Mouse (Mus musculus) kidney, embryonic 16.5 days (tissue): ENCODE measurements around the gene Aven. TPM values are rescaled to one million over a fixed set of nuclear protein-coding genes. Genes with fewer than 3 reads are reported as not detected.

Experiments used
- ATAC-seq: fragments of 200-750 bp; cut with Nextera tagmentation; 2 replicates; pipeline ENCODE4 v1.8.0; 2017; ENCODE audit warnings: moderate TSS enrichment; ENCODE audit not compliant: low FRiP score, low TSS enrichment
- H3K27ac ChIP-seq: fragments of 300-500 bp; sonication (generic); 2 replicates; pipeline ENCODE4 v1.5.1; 2014; ENCODE audit warnings: low read length
- H3K27me3 ChIP-seq: fragments of 300-500 bp; sonication (generic); 2 replicates; pipeline ENCODE4 v1.6.1; 2014; ENCODE audit warnings: low read length, control low read depth, mixed read lengths; ENCODE audit not compliant: insufficient read depth
- H3K36me3 ChIP-seq: fragments of 300-500 bp; sonication (generic); 2 replicates; pipeline ENCODE4 v1.6.1; 2014; ENCODE audit warnings: low read length, control low read depth, mixed read lengths; ENCODE audit not compliant: insufficient read depth
- H3K4me1 ChIP-seq: fragments of 300-500 bp; sonication (generic); 2 replicates; pipeline ENCODE4 v1.6.1; 2014; ENCODE audit warnings: low read length, control low read depth, mixed read lengths; ENCODE audit not compliant: insufficient read depth
- H3K4me2 ChIP-seq: fragments of 300-500 bp; sonication (generic); replicated peaks from 2 replicates; pipeline ENCODE4 v1.6.1; 2014; ENCODE audit warnings: low read depth, low read length
- H3K4me3 ChIP-seq: fragments of 300-500 bp; sonication (generic); 2 replicates; pipeline ENCODE4 v1.5.1; 2014; ENCODE audit warnings: mild to moderate bottlenecking, low read length
- H3K9ac ChIP-seq: fragments of 300-500 bp; sonication (generic); replicated peaks from 2 replicates; pipeline ENCODE4 v1.6.1; 2014; ENCODE audit warnings: low read length
- H3K9me3 ChIP-seq: fragments of 300-500 bp; sonication (generic); 2 replicates; pipeline ENCODE4 v1.6.1; 2016; ENCODE audit warnings: low read length, control low read depth
- WGBS: fragments of 180-500 bp; shearing (Covaris S2); extraction: QIAGEN DNeasy Blood & Tissue Kit; methylation state at CpG from one replicate; pipeline ENCODE4 v1.1.7; 2014; 5-methylcytosine and 5-hydroxymethylcytosine counted together
- polyA plus RNA-seq: library from polyadenylated mRNA; unstranded; fragments of >200 nt; fragmentation: Nextera tagmentation; extraction: Ambion mirVana; gene quantifications from 2 replicates; pipeline ENCODE4 v1.2.1, GENCODE M21; 2015

Aven gene
- polyA plus RNA-seq, 1 experiment from 2014 or later: 7.3 TPM

DNA sequence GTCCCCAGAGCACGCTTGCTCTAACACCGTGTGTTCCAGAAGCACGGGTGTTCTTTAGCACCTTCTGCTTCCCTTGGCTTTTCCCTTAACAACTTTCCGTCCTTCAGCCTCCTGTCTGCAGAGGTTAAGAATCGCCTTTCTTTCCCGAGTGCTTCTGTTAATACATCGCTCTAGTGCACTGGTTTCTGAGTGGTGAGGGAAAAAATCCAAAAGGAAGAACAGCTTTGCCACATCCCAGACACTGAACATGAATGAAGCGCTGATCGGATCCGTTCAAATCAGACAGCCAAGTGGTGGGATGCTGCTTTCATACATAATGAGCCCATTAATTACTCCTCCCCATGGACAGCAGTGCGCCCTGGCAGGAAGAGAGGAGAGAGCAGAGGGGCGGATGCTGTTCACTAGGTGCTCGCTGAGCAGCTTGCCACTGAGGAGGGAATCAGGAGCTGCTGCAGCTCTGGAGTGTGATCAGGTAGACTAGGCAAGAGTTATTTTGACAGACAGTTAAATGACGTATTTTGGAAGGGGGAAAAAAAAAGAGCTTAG, 42.0 kb downstream of the Aven start:
- no peak overlapping the region for H3K27ac ChIP-seq
- no peaks in the 10 kb centered on the region for H3K36me3 ChIP-seq
- 0 out of 2 replicates have a peak, but pooled peaks have one; percentile 39 for ATAC-seq
- no peak overlapping the region for H3K4me3 ChIP-seq
- WGBS: 44% methylated on average over 14 of the region's 14 CpGs
- H3K4me2 ChIP-seq: no peak overlapping the region
- H3K27me3 ChIP-seq: no peaks in the 10 kb centered on the region
- H3K9me3 ChIP-seq: no peaks in the 10 kb centered on the region
- peaks cover 3% of the 10 kb centered on the region; the same call in 1 of the 2 replicates for H3K4me1 ChIP-seq
- H3K9ac ChIP-seq: no peak overlapping the region

- 96% methylated on average over 1 of the region's 1 CpGs for WGBS
- Histone ChIP-seq H3K4me1 (no peaks in the 10 kb centered on the region), H3K36me3 (no peaks in the 10 kb centered on the region), H3K27ac (no peak overlapping the region), H3K9me3 (no peaks in the 10 kb centered on the region), H3K4me2 (no peak overlapping the region), H3K9ac (no peak overlapping the region), H3K27me3 (no peaks in the 10 kb centered on the region), H3K4me3 (no peak overlapping the region)
- ATAC-seq: no peak
Observed at GRCm38 (mm10) chr2:112538783-112539182, 46.0 kb downstream of the Aven start.

DNA sequence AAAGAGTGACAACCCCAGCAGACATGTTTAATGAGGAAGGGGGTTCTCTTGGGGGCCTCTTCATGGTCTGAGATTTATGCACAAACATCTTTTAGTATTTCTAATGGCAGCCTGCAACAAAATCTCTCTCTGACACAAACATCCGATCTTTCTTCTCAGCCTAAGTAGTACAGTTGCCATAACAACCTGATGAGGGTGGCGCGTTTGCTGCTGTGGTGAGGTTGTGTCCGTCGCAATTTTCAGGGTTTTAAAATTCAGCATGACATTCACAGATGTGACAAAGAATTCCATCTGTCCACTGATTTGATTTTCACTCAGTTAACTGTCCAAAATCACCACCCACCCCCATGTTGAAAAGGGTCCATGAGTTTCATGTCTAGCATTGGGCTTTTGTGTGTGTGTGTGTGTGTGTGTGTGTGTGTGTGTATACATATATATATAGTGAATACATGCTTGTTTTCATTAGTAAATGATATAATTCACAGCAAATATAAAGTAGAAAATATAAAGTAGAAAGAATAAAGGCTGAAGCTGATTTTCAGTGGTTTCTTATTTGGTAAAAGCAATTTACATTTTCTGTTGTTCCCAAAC, 49.0 kb downstream of the Aven start:
- Histone ChIP-seq H3K4me2 (no peak overlapping the region), H3K9ac (no peak overlapping the region), H3K4me1 (no peaks in the 10 kb centered on the region), H3K27ac (no peak overlapping the region), H3K4me3 (no peak overlapping the region), H3K27me3 (no peaks in the 10 kb centered on the region), H3K36me3 (no peaks in the 10 kb centered on the region), H3K9me3 (no peaks in the 10 kb centered on the region)
- WGBS: 74% methylated on average over 5 of the region's 5 CpGs
- ATAC-seq: no peak

DNA sequence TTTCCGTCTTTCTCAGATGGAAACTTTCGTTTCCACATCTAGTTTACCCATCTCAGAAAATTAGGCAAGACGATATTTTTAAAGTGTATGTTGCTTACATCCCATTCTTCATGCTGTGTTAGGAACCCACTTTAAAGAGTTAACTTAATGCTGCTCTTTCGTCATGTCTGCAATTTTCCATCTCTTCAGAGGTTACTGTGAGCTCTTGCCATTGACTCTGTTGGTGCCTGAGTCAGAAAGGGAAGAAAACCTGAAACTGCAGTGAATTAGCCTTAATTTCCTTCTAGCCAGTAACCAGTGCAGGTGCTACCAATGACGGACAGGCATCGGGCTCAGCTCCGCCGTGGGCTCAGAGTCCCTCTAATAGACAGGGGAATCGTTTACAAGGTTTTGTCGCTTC, 63.8 kb downstream of the Aven start:
- Histone ChIP-seq H3K4me1 (no peaks in the 10 kb centered on the region), H3K9ac (no peak overlapping the region), H3K9me3 (no peaks in the 10 kb centered on the region), H3K36me3 (peaks cover 2% of the 10 kb centered on the region; the same call in 1 of the 2 replicates), H3K4me3 (no peak overlapping the region), H3K27me3 (no peaks in the 10 kb centered on the region), H3K27ac (no peak overlapping the region), H3K4me2 (no peak overlapping the region)
- ATAC-seq: no peak
- 89% methylated on average over 10 of the region's 10 CpGs for WGBS

- Histone ChIP-seq H3K4me2 (no peak overlapping the region), H3K9ac (no peak overlapping the region), H3K9me3 (no peaks in the 10 kb centered on the region), H3K36me3 (peaks cover 3% of the 10 kb centered on the region; the same call in 1 of the 2 replicates), H3K4me3 (no peak overlapping the region), H3K27ac (no peak overlapping the region), H3K27me3 (no peaks in the 10 kb centered on the region), H3K4me1 (no peaks in the 10 kb centered on the region)
- no peak for ATAC-seq
Observed at GRCm38 (mm10) chr2:112557453-112557852, 64.7 kb downstream of the Aven start.

DNA sequence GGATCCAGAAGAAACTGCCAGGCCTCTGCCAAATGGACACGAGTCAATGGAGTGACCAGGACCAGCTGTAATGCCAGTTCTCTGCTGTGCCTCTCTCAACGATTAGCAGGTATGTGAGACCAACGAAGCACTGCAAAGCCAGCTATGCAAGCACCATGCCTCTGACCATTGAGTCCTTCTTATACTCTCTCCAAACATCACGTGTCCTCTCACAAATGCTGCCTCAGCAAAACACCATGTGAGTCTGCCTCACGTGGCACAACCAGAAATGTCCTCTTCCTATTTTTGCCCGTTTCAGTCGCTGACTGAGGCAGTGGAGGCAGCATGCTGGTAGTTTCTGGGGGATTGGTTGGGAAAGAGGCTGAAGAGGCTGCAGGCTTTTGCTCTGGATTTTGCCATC, 68.8 kb downstream of the Aven start:
- H3K27ac ChIP-seq: no peak overlapping the region
- no peaks in the 10 kb centered on the region for H3K9me3 ChIP-seq
- H3K9ac ChIP-seq: no peak overlapping the region
- no peaks in the 10 kb centered on the region for H3K27me3 ChIP-seq
- no peaks in the 10 kb centered on the region for H3K4me1 ChIP-seq
- H3K4me2 ChIP-seq: no peak overlapping the region
- 83% methylated on average over 7 of the region's 7 CpGs for WGBS
- H3K36me3 ChIP-seq: peaks cover 3% of the 10 kb centered on the region; the same call in 1 of the 2 replicates
- ATAC-seq: no peak
- H3K4me3 ChIP-seq: no peak overlapping the region

GRCm38 (mm10) chr2:112565060-112565459, 72.3 kb downstream of the Aven start:
- peaks cover 3% of the 10 kb centered on the region; the same call in 1 of the 2 replicates for H3K36me3 ChIP-seq
- H3K4me3 ChIP-seq: no peak overlapping the region
- no peaks in the 10 kb centered on the region for H3K9me3 ChIP-seq
- H3K27me3 ChIP-seq: no peaks in the 10 kb centered on the region
- H3K4me1 ChIP-seq: no peaks in the 10 kb centered on the region
- H3K4me2 ChIP-seq: no peak overlapping the region
- 94% methylated on average over 1 of the region's 1 CpGs for WGBS
- no peak overlapping the region for H3K9ac ChIP-seq
- no peak for ATAC-seq
- H3K27ac ChIP-seq: no peak overlapping the region

- Histone ChIP-seq H3K27me3 (no peaks in the 10 kb centered on the region), H3K9me3 (no peaks in the 10 kb centered on the region), H3K4me3 (no peak overlapping the region), H3K4me2 (no peak overlapping the region), H3K4me1 (no peaks in the 10 kb centered on the region), H3K9ac (no peak overlapping the region), H3K36me3 (peaks cover 2% of the 10 kb centered on the region; the same call in 1 of the 2 replicates), H3K27ac (no peak overlapping the region)
- WGBS: 83% methylated on average over 4 of the region's 4 CpGs
- ATAC-seq: no peak; the same call in 1 of the 2 replicates
Observed at GRCm38 (mm10) chr2:112566290-112567085, 73.7 kb downstream of the Aven start.

- Histone ChIP-seq H3K9me3 (no peaks in the 10 kb centered on the region), H3K4me3 (no peak overlapping the region), H3K27ac (no peak overlapping the region), H3K9ac (no peak overlapping the region), H3K4me2 (no peak overlapping the region), H3K36me3 (no peaks in the 10 kb centered on the region), H3K27me3 (no peaks in the 10 kb centered on the region), H3K4me1 (no peaks in the 10 kb centered on the region)
- ATAC-seq: no peak
- WGBS: 88% methylated on average over 4 of the region's 4 CpGs
Observed at GRCm38 (mm10) chr2:112567786-112568185, 75.0 kb downstream of the Aven start.

DNA sequence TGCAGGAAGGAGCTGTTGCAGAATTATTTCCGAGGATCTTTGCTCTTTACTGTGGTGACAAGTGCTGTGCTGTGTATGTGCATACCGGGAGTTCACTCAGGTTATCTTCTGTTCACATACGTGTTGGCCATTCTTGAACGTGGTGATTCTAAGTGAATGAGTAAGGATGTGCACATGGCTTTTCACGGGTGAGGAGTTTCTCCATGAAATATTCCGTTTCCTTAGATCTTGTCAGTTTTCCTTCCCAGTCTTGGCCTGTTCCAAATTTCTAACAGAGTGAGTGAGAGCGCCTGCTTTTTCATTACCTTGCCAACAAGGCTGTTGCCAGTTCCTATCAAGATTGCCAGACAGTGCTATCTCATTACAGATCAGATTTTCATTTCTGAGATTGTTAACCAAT, 98.2 kb downstream of the Aven start:
- Histone ChIP-seq H3K4me3 (no peak overlapping the region), H3K9ac (no peak overlapping the region), H3K27me3 (no peaks in the 10 kb centered on the region), H3K4me2 (no peak overlapping the region), H3K4me1 (no peaks in the 10 kb centered on the region), H3K9me3 (no peaks in the 10 kb centered on the region), H3K36me3 (no peaks in the 10 kb centered on the region), H3K27ac (no peak overlapping the region)
- 79% methylated on average over 7 of the region's 7 CpGs for WGBS
- no peak for ATAC-seq
